Mouse (Mus musculus) heart, embryonic 15.5 days (tissue): ENCODE results near the gene Mboat2. TPM values are rescaled to one million over a fixed set of nuclear protein-coding genes. Genes with fewer than 3 reads are reported as not detected.

Experiments
- ATAC-seq: fragments of 200-750 bp; cut with Nextera tagmentation; replicated peaks from 2 replicates; pipeline ENCODE4 v1.8.0; 2017; ENCODE audit warnings: low read depth, moderate TSS enrichment; ENCODE audit not compliant: insufficient number of reproducible peaks, insufficient read depth, low FRiP score
- H3K27ac ChIP-seq: fragments of 300-500 bp; sonication (generic); 2 replicates; pipeline ENCODE4 v1.5.1; 2015; ENCODE audit warnings: mild to moderate bottlenecking, inconsistent platforms
- H3K27me3 ChIP-seq: fragments of 300-500 bp; sonication (generic); 2 replicates; pipeline ENCODE4 v1.6.1; 2015; ENCODE audit warnings: inconsistent platforms
- H3K36me3 ChIP-seq: fragments of 300-500 bp; sonication (generic); 2 replicates; pipeline ENCODE4 v1.6.1; 2015; ENCODE audit warnings: mild to moderate bottlenecking, inconsistent platforms
- H3K4me1 ChIP-seq: fragments of 300-500 bp; sonication (generic); replicated peaks from 2 replicates; pipeline ENCODE4 v1.6.1; 2015; ENCODE audit warnings: inconsistent platforms
- H3K4me2 ChIP-seq: fragments of 300-500 bp; sonication (generic); 2 replicates; pipeline ENCODE4 v1.6.1; 2015; ENCODE audit warnings: inconsistent platforms, mild to moderate bottlenecking, moderate library complexity
- H3K4me3 ChIP-seq: fragments of 300-500 bp; sonication (generic); 2 replicates; pipeline ENCODE4 v1.5.1; 2015; ENCODE audit warnings: mild to moderate bottlenecking, inconsistent platforms
- H3K9ac ChIP-seq: fragments of 300-500 bp; sonication (generic); 2 replicates; pipeline ENCODE4 v1.6.1; 2015; ENCODE audit warnings: mild to moderate bottlenecking, inconsistent platforms
- H3K9me3 ChIP-seq: fragments of 300-500 bp; sonication (generic); replicated peaks from 2 replicates; pipeline ENCODE4 v1.6.1; 2016; ENCODE audit warnings: inconsistent platforms
- WGBS: fragments of 180-500 bp; shearing (Covaris S2); methylation state at CpG from one replicate; pipeline ENCODE4 v1.1.7; 2015; ENCODE audit warnings: mixed read lengths; 5-methylcytosine and 5-hydroxymethylcytosine counted together
- polyA plus RNA-seq: library from polyadenylated mRNA; unstranded; fragments of >200 nt; fragmentation: Nextera tagmentation; extraction: Ambion mirVana; gene quantifications from 2 replicates; pipeline ENCODE4 v1.2.1, GENCODE M21; 2015

Gene Mboat2
- polyA plus RNA-seq, 1 experiment from 2014 or later = 29.0 TPM

DNA sequence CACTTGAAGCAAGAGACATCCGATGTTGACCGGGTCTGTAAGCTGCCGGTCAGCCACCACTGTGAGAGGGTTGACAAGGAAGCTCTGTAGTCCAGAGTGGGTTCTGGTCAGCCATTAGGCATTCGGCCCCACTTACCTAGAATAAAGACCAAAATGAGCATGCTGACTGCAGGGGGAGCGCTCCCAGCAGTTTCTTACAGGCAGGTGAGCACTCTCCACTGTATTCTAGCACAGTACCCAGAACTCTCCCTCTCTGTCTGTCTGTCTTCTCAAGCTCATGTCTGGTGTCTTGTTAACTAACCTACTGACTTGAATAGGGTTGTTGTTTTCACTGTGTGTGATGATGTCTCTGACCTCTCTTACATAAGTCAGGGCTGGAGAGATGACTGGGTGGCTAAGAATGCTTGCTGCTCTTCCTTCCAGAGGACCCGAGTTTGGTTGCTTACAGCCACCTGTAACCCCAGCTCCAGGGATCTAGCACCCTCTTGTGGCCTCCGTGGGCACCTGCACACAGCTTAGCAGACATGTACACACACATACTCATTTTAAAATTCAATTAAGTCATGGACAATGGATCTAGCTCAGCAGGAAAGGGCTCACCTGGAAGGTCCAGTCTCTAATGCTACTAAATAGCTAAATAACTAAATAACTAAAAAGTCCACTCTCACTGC is 119.8 kb downstream of the Mboat2 start:
- H3K9me3 ChIP-seq = no peaks in the 10 kb centered on the region
- WGBS = 88% methylated on average over 7 of the region's 7 CpGs
- H3K27ac ChIP-seq = no peak overlapping the region
- H3K9ac ChIP-seq = no peak overlapping the region
- peaks cover 5% of the 10 kb centered on the region; the same call in 1 of the 2 replicates for H3K4me1 ChIP-seq
- no peak overlapping the region for H3K4me3 ChIP-seq
- H3K36me3 ChIP-seq = peaks cover 9% of the 10 kb centered on the region; the same call in 1 of the 2 replicates
- no peak overlapping the region for H3K4me2 ChIP-seq
- H3K27me3 ChIP-seq = no peaks in the 10 kb centered on the region
- ATAC-seq = no peak

GRCm38 (mm10) chr12:24952147-24952546 is 121.5 kb downstream of the Mboat2 start:
- peaks cover 9% of the 10 kb centered on the region; the same call in 1 of the 2 replicates for H3K36me3 ChIP-seq
- 48% methylated on average over 6 of the region's 6 CpGs for WGBS

DNA sequence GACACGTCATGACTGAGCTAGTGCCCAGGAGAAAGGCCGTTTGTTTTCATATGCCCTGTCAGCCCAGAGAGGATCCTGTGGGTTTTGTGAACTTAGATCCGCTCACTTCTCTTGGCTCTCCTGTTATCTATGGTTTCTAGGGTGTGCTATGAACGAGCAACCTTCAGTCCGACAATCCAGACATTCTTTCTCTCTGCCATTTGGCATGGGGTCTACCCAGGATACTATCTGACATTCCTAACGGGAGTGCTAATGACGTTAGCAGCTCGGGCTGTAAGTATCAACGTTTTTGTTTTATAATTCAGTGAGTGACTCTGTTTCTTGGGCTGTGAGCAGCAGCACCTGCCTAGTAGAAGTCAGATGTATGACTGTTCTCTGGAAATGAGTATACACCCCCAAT is 124.5 kb downstream of the Mboat2 start:
- 40% methylated on average over 9 of the region's 9 CpGs for WGBS
- H3K27me3 ChIP-seq = no peaks in the 10 kb centered on the region
- H3K9me3 ChIP-seq = no peaks in the 10 kb centered on the region
- H3K27ac ChIP-seq = no peak overlapping the region
- H3K4me1 ChIP-seq = peaks cover 5% of the 10 kb centered on the region; the same call in 1 of the 2 replicates
- no peak overlapping the region for H3K4me3 ChIP-seq
- H3K9ac ChIP-seq = no peak overlapping the region
- H3K4me2 ChIP-seq = no peak overlapping the region
- peaks cover 8% of the 10 kb centered on the region; the same call in 1 of the 2 replicates for H3K36me3 ChIP-seq
- no peak; the same call in 1 of the 2 replicates for ATAC-seq

More at GRCm38 (mm10) chr12:24952147-24952546, 121.5 kb downstream of the Mboat2 start:
- Histone ChIP-seq H3K9me3 (no peaks in the 10 kb centered on the region), H3K4me2 (no peak overlapping the region), H3K4me1 (peaks cover 5% of the 10 kb centered on the region; the same call in 1 of the 2 replicates), H3K9ac (no peak overlapping the region), H3K27ac (no peak overlapping the region), H3K4me3 (no peak overlapping the region), H3K27me3 (no peaks in the 10 kb centered on the region)
- ATAC-seq = no peak

DNA sequence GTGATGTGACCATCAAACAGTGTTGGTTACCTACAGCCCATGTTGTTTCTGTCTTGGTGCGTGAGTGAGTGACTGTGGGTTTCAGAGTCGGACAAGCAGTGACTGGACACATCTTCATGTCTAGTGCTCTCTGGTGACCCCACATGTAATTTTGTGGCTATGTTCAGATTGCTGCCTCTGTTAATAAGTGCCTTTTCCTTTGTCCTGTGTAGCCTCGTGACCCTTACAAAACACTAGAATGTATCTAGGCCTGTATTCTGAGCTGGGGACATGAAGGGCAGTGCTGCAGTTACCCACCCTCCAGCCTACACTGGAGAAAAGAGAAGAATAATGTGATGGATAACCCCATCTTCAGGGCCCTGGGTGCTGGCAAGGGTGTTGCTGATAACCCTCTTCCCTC is 127.8 kb downstream of the Mboat2 start:
- Histone ChIP-seq H3K4me3 (no peak overlapping the region), H3K4me1 (peaks cover 6% of the 10 kb centered on the region), H3K27ac (no peak overlapping the region), H3K9me3 (no peaks in the 10 kb centered on the region), H3K4me2 (no peak overlapping the region), H3K9ac (no peak overlapping the region), H3K36me3 (no peaks in the 10 kb centered on the region), H3K27me3 (no peaks in the 10 kb centered on the region)
- 88% methylated on average over 3 of the region's 3 CpGs for WGBS
- ATAC-seq = no peak

DNA sequence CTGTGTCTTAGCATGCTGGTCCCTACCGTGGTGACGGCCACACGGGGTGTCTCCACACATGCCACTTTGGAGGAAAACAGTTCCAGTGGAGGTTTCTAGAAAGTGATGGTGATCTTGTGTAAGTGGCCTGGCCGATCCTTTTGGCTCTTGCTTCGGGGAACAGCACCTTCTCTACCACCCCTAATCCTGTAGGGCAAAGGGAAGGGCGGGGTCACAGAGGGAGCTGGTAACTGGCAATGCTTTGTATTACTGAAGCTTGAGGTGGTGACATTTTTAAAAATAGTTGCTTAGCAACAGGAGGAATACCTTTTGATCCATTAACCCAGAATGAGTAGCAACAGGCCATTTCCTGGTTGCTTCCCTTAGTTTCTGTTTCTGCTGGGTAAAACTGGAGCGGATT is 131.1 kb downstream of the Mboat2 start:
- Histone ChIP-seq H3K27me3 (no peaks in the 10 kb centered on the region), H3K27ac (no peak overlapping the region), H3K36me3 (no peaks in the 10 kb centered on the region), H3K9ac (no peak overlapping the region), H3K4me2 (no peak overlapping the region), H3K9me3 (no peaks in the 10 kb centered on the region; the same call in 1 of the 2 replicates), H3K4me1 (peaks cover 6% of the 10 kb centered on the region; the same call in 1 of the 2 replicates), H3K4me3 (no peak overlapping the region)
- WGBS = 87% methylated on average over 7 of the region's 7 CpGs
- no peak for ATAC-seq

DNA sequence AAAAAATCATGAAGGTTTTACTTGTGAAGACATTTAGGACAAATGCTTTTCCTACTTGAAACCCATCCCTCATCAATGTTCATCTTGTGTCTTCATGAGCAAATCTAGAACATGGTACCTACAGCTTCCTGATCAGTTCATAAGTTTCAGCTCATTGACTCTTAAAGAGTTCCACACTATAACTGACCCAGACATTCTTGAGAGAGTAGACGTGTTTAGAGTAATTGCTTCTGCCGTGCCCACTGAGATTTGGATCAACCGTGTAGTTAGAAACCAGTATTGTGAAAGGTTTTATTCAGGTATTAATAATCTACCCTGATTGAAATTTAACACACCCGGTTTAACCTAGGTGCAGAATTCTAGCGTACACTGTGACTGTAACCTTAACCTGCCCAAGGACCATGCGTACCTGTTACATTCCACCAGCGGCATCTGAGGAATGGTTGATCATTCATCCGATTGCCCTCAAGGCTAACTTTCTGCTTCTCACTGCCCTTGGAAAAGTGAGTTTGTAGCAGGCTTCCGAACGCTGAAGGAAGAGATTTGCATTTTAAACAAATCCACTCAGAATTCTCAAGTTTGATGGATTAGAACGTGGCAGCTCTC is 131.8 kb downstream of the Mboat2 start:
- H3K4me2 ChIP-seq = no peak overlapping the region
- WGBS = 82% methylated on average over 11 of the region's 11 CpGs
- no peak overlapping the region for H3K4me3 ChIP-seq
- H3K27me3 ChIP-seq = no peaks in the 10 kb centered on the region
- H3K4me1 ChIP-seq = peaks cover 6% of the 10 kb centered on the region; the same call in 1 of the 2 replicates
- no peak for ATAC-seq
- peak overlapping the region; percentile 70; the same call in 1 of the 2 replicates for H3K27ac ChIP-seq
- no peaks in the 10 kb centered on the region for H3K36me3 ChIP-seq
- no peaks in the 10 kb centered on the region; the same call in 1 of the 2 replicates for H3K9me3 ChIP-seq
- H3K9ac ChIP-seq = no peak overlapping the region

- WGBS = 39% methylated on average over 13 of the region's 13 CpGs
- peak; percentile 47; the same call in 1 of the 2 replicates for ATAC-seq
- Histone ChIP-seq H3K9me3 (no peaks in the 10 kb centered on the region; the same call in 1 of the 2 replicates), H3K27ac (peak overlapping the region; percentile 70), H3K27me3 (no peaks in the 10 kb centered on the region), H3K4me1 (peaks cover 6% of the 10 kb centered on the region; the same call in 1 of the 2 replicates), H3K4me2 (peak overlapping the region; percentile 54), H3K36me3 (no peaks in the 10 kb centered on the region), H3K9ac (peak overlapping the region; percentile 20), H3K4me3 (peak overlapping the region; percentile 30)
Observed at GRCm38 (mm10) chr12:24963393-24964022, 132.8 kb downstream of the Mboat2 start.

- no peak overlapping the region for H3K4me3 ChIP-seq
- no peak for ATAC-seq
- peaks cover 6% of the 10 kb centered on the region; the same call in 1 of the 2 replicates for H3K4me1 ChIP-seq
- no peak overlapping the region for H3K27ac ChIP-seq
- H3K9ac ChIP-seq = no peak overlapping the region
- H3K9me3 ChIP-seq = no peaks in the 10 kb centered on the region; the same call in 1 of the 2 replicates
- H3K4me2 ChIP-seq = no peak overlapping the region
- H3K27me3 ChIP-seq = no peaks in the 10 kb centered on the region
- WGBS = 87% methylated on average over 6 of the region's 6 CpGs
- no peaks in the 10 kb centered on the region for H3K36me3 ChIP-seq
Observed at GRCm38 (mm10) chr12:24965406-24965805, 134.7 kb downstream of the Mboat2 start.

GRCm38 (mm10) chr12:24966046-24966445 is 135.4 kb downstream of the Mboat2 start:
- no peak for ATAC-seq
- H3K9me3 ChIP-seq = no peaks in the 10 kb centered on the region; the same call in 1 of the 2 replicates
- H3K4me3 ChIP-seq = no peak overlapping the region
- no peak overlapping the region for H3K27ac ChIP-seq
- H3K36me3 ChIP-seq = no peaks in the 10 kb centered on the region
- 92% methylated on average over 2 of the region's 2 CpGs for WGBS
- H3K27me3 ChIP-seq = no peaks in the 10 kb centered on the region
- H3K4me1 ChIP-seq = peaks cover 6% of the 10 kb centered on the region; the same call in 1 of the 2 replicates
- no peak overlapping the region for H3K4me2 ChIP-seq
- H3K9ac ChIP-seq = no peak overlapping the region

DNA sequence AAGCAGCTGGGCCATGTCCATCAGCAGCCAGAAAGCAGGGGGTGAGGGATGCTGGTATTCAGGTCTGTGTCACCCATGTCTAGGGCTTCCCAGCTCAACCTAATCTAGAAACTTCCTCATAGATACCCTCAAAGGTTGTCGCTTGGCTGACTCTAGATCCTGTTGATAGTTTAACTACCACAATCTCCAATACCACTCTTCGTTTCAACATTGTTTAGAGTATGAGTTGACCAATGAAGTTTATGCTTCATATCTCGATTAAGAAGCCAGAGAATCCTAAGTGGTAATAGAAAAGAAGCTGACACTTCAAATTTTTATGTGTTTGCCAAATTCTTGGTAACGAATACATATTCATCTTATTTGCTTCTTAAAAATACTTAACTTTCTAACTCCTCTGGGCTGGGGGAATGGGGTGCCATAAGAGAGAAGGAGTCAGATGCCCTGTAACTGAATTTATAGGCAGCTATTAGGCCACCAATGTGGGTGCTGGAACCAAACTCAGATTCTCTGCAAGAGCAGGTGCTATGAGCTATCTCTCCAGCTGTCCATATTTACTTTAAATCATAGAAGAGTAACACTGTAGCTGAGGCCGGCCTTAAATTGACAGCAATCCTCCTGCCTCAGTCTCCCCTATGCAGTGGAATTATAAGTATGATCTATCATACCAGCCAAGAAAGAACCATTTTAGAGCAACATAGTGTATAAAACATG is 141.0 kb downstream of the Mboat2 start:
- Histone ChIP-seq H3K27ac (no peak overlapping the region), H3K36me3 (no peaks in the 10 kb centered on the region), H3K4me2 (no peak overlapping the region), H3K9ac (no peak overlapping the region), H3K9me3 (no peaks in the 10 kb centered on the region; the same call in 1 of the 2 replicates), H3K4me3 (no peak overlapping the region), H3K27me3 (no peaks in the 10 kb centered on the region), H3K4me1 (peaks cover 25% of the 10 kb centered on the region)
- 78% methylated on average over 5 of the region's 5 CpGs for WGBS
- ATAC-seq = no peak
